Mouse (Mus musculus): ENCODE measurements around the gene Fuca1. TPM values are rescaled to one million over a fixed set of nuclear protein-coding genes. Genes with fewer than 3 reads are reported as not detected.

Gene Fuca1
- total and polyA plus RNA-seq, 3 experiments: 26.8 to 48.6 TPM; not detected in 1

GRCm38 (mm10) chr4:135909326-135910066, 11.0 kb upstream of the Fuca1 start:
- H3K27me3 ChIP-seq (ENCODE audit: control insufficient read depth in 1 of 2, insufficient read depth in 2 of 2, low read length in 2 of 2): no peaks in the 10 kb centered on the region
- no peak overlapping the region for H3K9ac ChIP-seq (ENCODE audit: control insufficient read depth, low read depth, low read length, poor library complexity, severe bottlenecking)
- H3K79me2 ChIP-seq (ENCODE audit: control insufficient read depth, insufficient read depth, low read length, poor library complexity): peaks cover 2% of the 10 kb centered on the region; the same call in 1 of the 2 replicates
- DNase-seq (ENCODE audit: low read depth, low spot score): no peak
- peak overlapping the region; percentile 13; the same call in 1 of the 2 replicates for H3K27ac ChIP-seq (ENCODE audit: control insufficient read depth, low read depth, low read length)
- H3K4me3 ChIP-seq (ENCODE audit: control insufficient read depth in 1 of 2, insufficient read depth in 1 of 2, low read depth in 2 of 2, low read length in 2 of 2): no peak overlapping the region
- no peaks in the 10 kb centered on the region for H3K9me3 ChIP-seq (replicated peaks; ENCODE audit: insufficient read depth, low read length)
- H3K36me3 ChIP-seq (ENCODE audit: control insufficient read depth in 1 of 2, insufficient read depth in 2 of 2, low read length in 2 of 2): peaks cover 0 to 47% of the 10 kb centered on the region in 2 experiments; a peak in 2 of 4 replicates
- peaks cover 44 to 50% of the 10 kb centered on the region in 2 experiments for H3K4me1 ChIP-seq (ENCODE audit: control insufficient read depth in 1 of 2, insufficient read depth in 2 of 2, low read length in 2 of 2)
- TF ChIP-seq POLR2A (IDR thresholded peaks at IDR 0.05; ENCODE audit: control insufficient read depth in 1 of 2, insufficient read depth in 1 of 2, low read depth in 1 of 2, low read length in 2 of 2, poor library complexity in 1 of 2): no peak
- TF ChIP-seq MYC (IDR thresholded peaks at IDR 0.05; ENCODE audit: low read depth, low read length): no peak
- TF ChIP-seq KAT2A (conservative IDR thresholded peaks at IDR 0.05; ENCODE audit: low read depth, low read length): no peak
- no peak for TF ChIP-seq CTCF (IDR thresholded peaks at IDR 0.05 in 2 of 3, conservative IDR thresholded peaks at IDR 0.05 in 1 of 3; ENCODE audit: control insufficient read depth in 1 of 3, insufficient read depth in 1 of 3, low read depth in 2 of 3, low read length in 3 of 3, poor library complexity in 1 of 3, severe bottlenecking in 1 of 3)
- no peak for TF ChIP-seq ZNF384 (IDR thresholded peaks at IDR 0.05; ENCODE audit: low read depth, low read length)
- peak; percentile 61 for TF ChIP-seq ETS1 (IDR thresholded peaks at IDR 0.05; ENCODE audit: low read depth, low read length)
- TF ChIP-seq SMC3 (IDR thresholded peaks at IDR 0.05; ENCODE audit: low read depth, low read length): no peak
- TF ChIP-seq CHD1 (IDR thresholded peaks at IDR 0.05; ENCODE audit: low read depth, low read length): no peak
- no peak for TF ChIP-seq HCFC1 (IDR thresholded peaks at IDR 0.05; ENCODE audit: low read depth, low read length)
- TF ChIP-seq ZMIZ1 (IDR thresholded peaks at IDR 0.05; ENCODE audit: low read depth, low read length): no peak
- no peak for TF ChIP-seq UBTF (IDR thresholded peaks at IDR 0.05; ENCODE audit: borderline replicate concordance, insufficient read depth, low read depth, low read length)
- TF ChIP-seq NELFE (IDR thresholded peaks at IDR 0.05; ENCODE audit: low read depth, low read length): no peak
- no peak for TF ChIP-seq GABPA (IDR thresholded peaks at IDR 0.05; ENCODE audit: low read depth, low read length)
- no peak for TF ChIP-seq ZC3H11A (IDR thresholded peaks at IDR 0.05; ENCODE audit: low read depth, low read length)
- TF ChIP-seq TCF12 (IDR thresholded peaks at IDR 0.05; ENCODE audit: low read depth, low read length): 0 out of 2 replicates have a peak, but pooled peaks have one; percentile 8
- no peak for TF ChIP-seq POLR2AphosphoS5 (IDR thresholded peaks at IDR 0.05; ENCODE audit: borderline replicate concordance, low read depth, low read length)
- TF ChIP-seq E2F4 (IDR thresholded peaks at IDR 0.05; ENCODE audit: borderline replicate concordance, low read depth, low read length): no peak
- TF ChIP-seq GATA1 (IDR thresholded peaks at IDR 0.05; ENCODE audit: low read depth, low read length): peak; percentile 67
- no peak for TF ChIP-seq MAZ (IDR thresholded peaks at IDR 0.05; ENCODE audit: low read depth, low read length)
- TF ChIP-seq NRF1 (IDR thresholded peaks at IDR 0.05; ENCODE audit: insufficient read depth, low read depth, low read length, poor library complexity, severe bottlenecking): no peak
- TF ChIP-seq MAFK (IDR thresholded peaks at IDR 0.05; ENCODE audit: borderline replicate concordance, low read depth, low read length): no peak
- TF ChIP-seq USF2 (IDR thresholded peaks at IDR 0.05; ENCODE audit: borderline replicate concordance in 1 of 2, insufficient read depth in 1 of 2, low read depth in 1 of 2, low read length in 2 of 2): no peak
- no peak for TF ChIP-seq MAX (IDR thresholded peaks at IDR 0.05; ENCODE audit: low read length)
- 0 out of 2 replicates have a peak, but pooled peaks have one; percentile 8 for TF ChIP-seq RCOR1 (IDR thresholded peaks at IDR 0.05; ENCODE audit: low read depth, low read length)
- TF ChIP-seq EP300 (IDR thresholded peaks at IDR 0.05; ENCODE audit: low read depth in 1 of 2, low read length in 2 of 2): 0 out of 4 replicates have a peak, but pooled peaks of 1 of the 2 experiments have one; percentile 13
- TF ChIP-seq SIN3A (IDR thresholded peaks at IDR 0.05; ENCODE audit: low read length): no peak
- no peak for TF ChIP-seq BHLHE40 (IDR thresholded peaks at IDR 0.05; ENCODE audit: borderline replicate concordance, low read depth, low read length)
- TF ChIP-seq USF1 (IDR thresholded peaks at IDR 0.05; ENCODE audit: low read depth, low read length): no peak
- no peak for TF ChIP-seq MEF2A (IDR thresholded peaks at IDR 0.05; ENCODE audit: extremely low read depth, insufficient replicate concordance, low read depth, low read length, poor library complexity, severe bottlenecking)
- no peak for TF ChIP-seq JUND (IDR thresholded peaks at IDR 0.05; ENCODE audit: low read depth, low read length)
- TF ChIP-seq MYB (IDR thresholded peaks at IDR 0.05; ENCODE audit: low read depth, low read length): no peak
